Mouse (Mus musculus) testis, adult 2 months (tissue): ENCODE data around the gene Apaf1.

Experiments used
- CTCF ChIP-seq: fragments of 200-500 bp; IDR thresholded peaks from 2 replicates; pipeline ENCODE4 v1.5.1; 2012; ENCODE audit warnings: low read depth, mild to moderate bottlenecking, inconsistent platforms, low read length, moderate library complexity; ENCODE audit not compliant: control insufficient read depth, insufficient read depth, insufficient replicate concordance
- POLR2A ChIP-seq: fragments of 200-500 bp; IDR thresholded peaks from 2 replicates; pipeline ENCODE4 v1.6.1; 2012; ENCODE audit warnings: low read depth, mild to moderate bottlenecking, inconsistent platforms, low read length, moderate library complexity; ENCODE audit not compliant: control insufficient read depth

DNA sequence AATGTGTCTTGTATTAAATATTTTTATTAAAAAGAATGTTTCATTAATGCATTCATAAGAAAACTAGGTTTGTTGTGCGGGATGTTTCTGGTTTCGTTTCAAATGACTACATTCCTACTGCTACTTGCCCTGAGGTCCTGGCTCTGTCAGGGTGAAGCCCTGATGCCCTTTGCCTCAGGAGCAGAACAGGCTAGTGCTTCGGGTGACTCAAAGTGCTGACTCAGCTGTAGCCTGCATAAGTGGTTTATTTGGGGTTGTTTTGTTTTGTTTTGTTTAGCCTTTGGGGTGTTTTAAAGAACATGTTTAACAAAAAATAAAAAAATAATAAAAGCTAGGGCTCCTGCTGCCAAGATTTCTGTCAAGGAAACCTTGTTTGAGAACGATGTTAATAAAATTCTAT lies 112.0 kb downstream of the Apaf1 start:
- TF ChIP-seq CTCF (no peak), POLR2A (no peak)
